Mouse (Mus musculus): ENCODE measurements around the gene Glis2.

Glis2 gene

DNA sequence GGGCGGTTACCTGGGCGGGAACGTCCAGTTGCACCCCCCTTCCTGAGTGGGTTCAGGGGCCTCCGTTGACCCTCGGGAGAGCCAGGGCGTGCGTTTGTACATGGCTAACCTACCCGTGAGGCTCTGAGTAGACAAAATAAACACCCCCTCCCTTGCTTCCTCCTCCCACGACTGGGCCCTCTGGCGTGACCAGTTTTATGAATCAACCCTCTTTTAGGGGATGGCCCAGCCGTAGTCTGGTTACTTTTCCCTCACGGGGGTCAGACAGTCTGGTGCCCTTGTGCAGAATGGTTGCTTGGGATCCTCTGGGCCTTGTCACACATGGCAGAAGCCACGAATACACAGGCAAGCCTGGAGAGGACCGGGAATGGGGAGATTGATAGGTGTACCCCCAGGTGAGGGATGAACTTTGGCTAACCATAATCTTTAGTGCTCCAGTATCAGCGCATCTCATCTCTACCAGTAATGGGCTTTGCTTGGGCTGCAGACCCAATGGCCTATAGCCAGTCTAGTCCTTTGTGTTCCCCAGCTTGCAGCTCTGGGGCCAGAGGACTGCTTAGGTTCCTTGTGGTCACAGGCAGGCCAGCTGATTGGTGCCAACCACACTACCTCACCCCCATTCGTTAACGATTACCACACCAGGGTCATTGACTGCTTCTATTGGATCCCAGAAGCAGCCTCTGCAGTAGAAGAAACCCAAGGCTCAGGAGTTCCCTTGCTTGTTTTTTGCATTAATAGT lies 45.9 kb downstream of the Glis2 start:
- DNase-seq (ENCODE audit: low read depth): no peak

- DNase-seq (ENCODE audit: low read depth): no peak
Observed at GRCm38 (mm10) chr16:4641119-4641838, 46.8 kb downstream of the Glis2 start.

GRCm38 (mm10) chr16:4642190-4642589 lies 47.7 kb downstream of the Glis2 start:
- DNase-seq (ENCODE audit: low read depth): no peak

GRCm38 (mm10) chr16:4642937-4643336 lies 48.4 kb downstream of the Glis2 start:
- no peak for DNase-seq (ENCODE audit: low read depth)

- DNase-seq (ENCODE audit: low read depth): no peak
Observed at GRCm38 (mm10) chr16:4643670-4644419, 49.3 kb downstream of the Glis2 start.

GRCm38 (mm10) chr16:4645867-4646266 lies 51.4 kb downstream of the Glis2 start:
- no peak for DNase-seq (ENCODE audit: low read depth)

DNA sequence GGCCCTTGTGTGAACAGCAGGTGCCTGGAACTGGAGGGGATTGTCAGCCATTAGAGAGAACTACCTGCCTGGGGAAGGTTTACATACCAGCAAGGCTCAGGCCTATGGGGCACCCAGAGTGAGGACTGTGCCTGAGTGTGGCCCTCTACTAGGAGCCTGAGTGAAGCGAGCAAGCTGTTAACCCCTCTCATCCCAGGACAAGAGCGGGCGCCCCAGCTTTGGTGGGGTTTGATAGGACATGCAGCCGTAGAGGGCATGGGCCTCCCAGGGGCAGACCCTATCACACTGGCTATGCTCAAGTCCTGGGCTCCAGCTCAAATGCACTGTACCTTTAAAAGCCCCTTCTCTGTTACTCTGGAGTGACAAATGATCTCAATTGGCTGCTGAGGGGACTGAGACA lies 52.3 kb downstream of the Glis2 start:
- DNase-seq (ENCODE audit: low read depth): no peak

- DNase-seq (ENCODE audit: low read depth): no peak
Observed at GRCm38 (mm10) chr16:4647651-4648141, 53.2 kb downstream of the Glis2 start.

DNA sequence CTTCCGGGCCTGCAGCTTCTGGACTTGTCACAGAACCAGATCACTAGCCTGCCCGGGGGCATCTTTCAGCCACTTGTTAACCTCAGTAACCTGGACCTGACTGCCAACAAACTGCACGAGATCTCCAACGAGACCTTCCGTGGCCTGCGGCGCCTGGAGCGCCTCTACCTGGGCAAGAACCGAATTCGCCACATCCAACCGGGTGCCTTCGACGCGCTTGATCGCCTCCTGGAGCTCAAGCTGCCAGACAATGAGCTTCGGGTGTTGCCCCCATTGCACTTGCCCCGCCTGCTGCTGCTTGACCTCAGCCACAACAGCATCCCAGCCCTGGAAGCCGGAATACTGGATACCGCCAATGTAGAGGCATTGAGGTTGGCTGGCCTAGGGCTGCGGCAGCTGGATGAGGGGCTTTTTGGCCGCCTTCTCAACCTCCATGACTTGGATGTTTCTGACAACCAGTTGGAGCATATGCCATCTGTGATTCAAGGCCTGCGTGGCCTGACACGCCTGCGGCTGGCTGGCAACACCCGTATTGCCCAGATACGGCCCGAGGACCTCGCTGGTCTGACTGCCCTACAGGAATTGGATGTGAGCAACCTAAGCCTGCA lies 54.0 kb downstream of the Glis2 start:
- DNase-seq (ENCODE audit: low read depth): no peak

- DNase-seq (ENCODE audit: low read depth): no peak
Observed at GRCm38 (mm10) chr16:4649211-4649610, 54.7 kb downstream of the Glis2 start.

DNA sequence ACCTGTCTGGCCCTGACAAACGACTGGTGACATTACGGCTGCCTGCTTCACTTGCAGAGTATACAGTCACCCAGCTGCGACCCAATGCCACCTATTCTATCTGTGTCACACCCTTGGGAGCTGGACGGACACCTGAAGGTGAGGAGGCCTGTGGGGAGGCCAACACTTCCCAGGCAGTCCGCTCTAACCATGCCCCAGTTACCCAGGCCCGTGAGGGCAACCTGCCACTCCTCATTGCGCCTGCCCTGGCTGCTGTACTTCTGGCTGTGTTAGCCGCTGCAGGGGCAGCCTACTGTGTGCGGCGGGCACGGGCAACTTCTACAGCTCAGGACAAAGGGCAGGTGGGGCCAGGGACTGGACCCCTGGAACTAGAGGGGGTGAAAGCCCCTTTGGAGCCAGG lies 55.2 kb downstream of the Glis2 start:
- DNase-seq (ENCODE audit: low read depth): no peak

GRCm38 (mm10) chr16:4650161-4650560 lies 55.6 kb downstream of the Glis2 start:
- no peak for DNase-seq (ENCODE audit: low read depth)

DNA sequence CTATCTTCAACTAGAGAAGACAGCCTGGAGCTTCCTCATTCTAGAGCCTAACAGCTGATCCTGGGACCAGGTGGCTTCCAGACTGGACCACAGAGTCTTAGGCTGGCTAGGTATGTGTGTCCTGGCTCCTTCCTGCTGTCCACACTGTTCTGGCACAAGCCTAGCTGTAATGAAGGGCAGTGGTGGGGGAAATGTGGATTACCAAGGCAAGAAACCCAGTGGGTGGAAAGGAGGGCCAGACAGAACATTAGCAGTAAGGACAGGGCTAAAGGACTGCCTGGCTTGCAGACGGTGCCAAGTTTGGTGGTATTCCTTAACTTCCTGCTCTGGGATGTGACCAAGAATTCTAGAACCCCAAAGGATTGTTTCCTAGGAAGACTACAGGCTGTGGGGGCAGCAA lies 56.6 kb downstream of the Glis2 start:
- DNase-seq (ENCODE audit: low read depth): no peak

DNA sequence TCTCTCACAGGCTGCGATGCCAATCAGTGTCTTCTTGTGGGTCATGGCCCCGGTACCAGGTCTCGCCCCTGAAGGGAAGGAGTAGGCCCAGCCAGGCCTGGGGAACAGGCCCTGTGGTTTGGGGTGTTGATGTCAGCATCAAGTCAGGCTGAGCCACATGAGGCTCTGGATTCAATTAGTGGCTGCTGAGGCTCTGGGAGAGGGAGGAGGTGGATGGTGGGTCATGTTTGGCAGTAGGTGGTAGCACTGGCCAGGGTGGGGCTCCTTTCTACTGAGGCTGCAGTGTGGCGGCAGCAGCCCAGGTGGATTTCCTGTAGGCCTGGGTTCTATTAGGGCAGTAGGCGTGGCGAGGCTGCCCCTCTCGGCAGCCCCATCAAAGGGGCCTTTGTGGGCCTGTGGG lies 57.1 kb downstream of the Glis2 start:
- DNase-seq (ENCODE audit: low read depth): no peak

DNA sequence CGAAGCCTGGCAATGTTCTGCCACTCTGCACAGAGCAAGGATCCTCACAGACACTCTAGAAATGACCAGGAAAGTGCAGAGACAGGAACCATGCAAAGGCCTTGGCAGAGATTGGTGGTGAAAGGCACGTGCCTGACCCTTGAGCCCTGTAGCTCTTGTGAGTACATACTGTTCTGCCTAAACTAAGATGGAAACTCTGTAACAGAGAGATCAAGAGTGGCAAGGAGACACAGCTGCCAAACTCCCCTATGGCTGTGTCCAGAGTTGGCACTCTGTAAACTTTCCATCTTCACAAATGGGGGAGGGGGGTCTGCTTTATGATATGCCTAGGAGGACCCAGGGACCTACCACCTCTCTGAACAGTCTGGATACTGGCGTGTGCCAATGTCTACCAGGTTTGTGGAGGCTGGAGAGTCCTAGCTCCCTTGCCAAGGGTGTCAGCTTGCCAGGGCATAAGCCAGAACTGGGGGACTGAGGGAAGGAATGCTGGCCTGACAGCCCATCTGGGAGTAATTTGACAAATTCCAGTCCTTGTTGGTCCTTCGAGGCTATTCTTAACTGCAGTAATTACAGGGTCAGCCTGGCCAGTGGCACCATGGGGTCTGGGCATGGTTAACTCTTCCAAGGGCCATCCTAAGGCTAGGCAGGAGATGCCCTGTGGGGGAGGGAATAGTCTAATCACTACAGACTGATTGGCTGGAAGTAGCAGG lies 58.3 kb downstream of the Glis2 start:
- DNase-seq (ENCODE audit: low read depth): no peak

- no peak for DNase-seq (ENCODE audit: low read depth)
Observed at GRCm38 (mm10) chr16:4654706-4655105, 60.2 kb downstream of the Glis2 start.

DNA sequence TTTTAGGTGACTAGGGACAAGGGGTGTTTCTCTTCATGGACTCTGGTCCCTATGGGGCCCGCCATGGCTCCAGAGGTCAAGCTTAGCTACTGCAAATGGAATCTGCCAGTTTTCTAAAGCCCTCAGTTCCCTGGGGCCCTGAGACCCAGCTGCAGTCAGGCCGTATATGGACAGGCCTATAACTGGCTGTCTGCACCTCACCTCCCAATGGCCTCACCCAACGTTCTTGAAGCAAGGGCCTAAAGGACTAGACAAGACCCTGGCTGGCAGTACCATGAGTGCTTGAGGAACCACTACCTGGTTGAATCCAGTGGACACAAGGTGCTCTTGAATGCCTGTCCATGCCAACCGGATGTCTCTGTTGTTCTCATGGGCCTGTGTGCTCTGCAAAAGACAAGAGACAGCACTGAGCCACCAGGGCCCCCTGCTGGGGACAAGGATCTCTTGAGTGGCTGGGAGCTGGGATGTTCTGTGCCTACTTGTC lies 60.8 kb downstream of the Glis2 start:
- no peak for DNase-seq (ENCODE audit: low read depth)

DNA sequence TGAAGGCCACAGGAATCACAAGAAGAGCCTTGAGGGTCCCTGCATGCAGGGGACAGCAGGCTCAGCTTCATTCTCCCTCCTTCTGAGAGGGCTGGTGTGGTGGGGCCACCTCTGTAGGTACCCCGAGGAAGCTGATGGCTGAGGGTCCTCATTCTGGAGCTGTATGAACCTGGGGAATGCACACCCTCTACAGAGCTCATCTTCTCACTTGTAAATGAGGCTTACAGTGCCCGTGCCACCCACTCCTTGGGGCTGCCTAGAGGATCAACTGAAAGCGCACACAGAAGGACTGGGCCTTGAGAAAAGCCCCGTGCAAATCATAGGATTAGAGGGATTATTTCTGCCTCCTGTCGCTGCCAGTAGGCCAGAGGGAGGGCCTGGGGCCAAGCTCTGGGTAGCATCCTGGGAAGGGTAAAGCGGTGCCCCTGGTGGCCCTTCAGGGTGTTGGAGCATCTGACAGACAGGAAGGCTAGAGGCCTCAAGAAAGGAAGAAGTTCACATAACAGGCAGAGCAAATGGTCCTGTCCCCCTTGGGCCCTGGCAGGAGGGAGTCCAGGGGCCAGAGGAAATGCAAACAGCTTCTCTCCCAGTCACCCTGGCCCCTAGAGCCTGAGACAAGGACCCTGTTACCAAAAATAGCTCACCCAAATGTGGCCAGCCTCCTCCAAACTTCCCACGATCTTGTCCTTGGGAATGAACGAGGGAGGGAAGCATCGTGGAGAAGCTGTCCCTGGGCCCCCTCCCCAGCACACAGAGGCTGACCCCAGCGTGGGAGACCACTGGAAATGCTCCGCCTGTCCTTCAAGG lies 61.5 kb downstream of the Glis2 start:
- DNase-seq (ENCODE audit: low read depth): no peak

DNA sequence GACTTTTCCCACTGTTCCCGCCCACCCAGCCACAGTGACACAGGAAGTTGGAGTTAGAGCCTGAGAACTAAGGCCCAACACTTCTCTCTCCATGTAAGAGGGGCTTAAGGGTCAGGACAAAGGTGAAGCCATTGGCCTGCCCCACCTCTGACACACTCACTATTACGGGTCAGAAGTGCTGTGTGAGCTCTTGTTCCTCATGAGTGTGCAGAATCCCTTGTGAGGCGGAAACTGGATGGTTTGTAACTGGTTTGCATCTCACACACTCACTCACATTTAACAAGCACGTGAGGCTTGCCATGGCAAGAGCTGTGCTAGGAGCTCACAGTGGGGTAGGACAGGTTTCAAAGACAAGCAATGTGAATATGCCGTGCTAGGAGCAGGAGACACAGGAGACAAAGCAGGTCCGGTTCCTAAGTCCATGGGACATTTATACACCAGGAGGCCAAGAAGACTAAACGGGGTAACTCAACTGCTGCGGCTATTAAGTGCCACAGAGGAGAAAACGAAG lies 62.1 kb downstream of the Glis2 start:
- no peak for DNase-seq (ENCODE audit: low read depth)

DNA sequence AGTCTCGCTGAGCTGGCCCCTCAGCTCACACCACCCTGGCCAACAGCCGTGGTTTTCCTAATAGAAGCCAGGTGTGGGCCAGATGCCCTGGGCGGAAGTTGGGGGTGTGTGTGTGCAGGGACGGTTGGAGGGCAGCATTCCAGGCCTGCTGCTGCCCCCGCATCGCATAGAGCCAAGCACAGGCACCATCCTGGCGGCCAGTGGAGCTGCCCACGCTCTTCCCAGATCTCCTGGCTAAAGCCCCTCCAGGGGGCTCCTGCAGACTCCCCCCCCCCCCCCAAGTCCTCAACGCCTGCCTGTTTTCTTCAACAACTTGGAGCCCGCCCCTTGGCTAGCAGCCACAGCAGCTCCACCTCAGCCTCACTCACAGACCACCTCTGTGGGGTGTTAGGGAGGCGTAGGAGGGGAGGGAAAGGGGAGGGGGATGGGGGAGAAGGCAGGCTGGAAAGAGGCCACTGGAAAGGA lies 64.3 kb downstream of the Glis2 start:
- no peak for DNase-seq (ENCODE audit: low read depth)
